Mouse (Mus musculus): ENCODE results near the gene Dennd2a. TPM values are rescaled to one million over a fixed set of nuclear protein-coding genes. Genes with fewer than 3 reads are reported as not detected.

Gene Dennd2a
- polyA plus RNA-seq, 1 experiment: 8.4 TPM

DNA sequence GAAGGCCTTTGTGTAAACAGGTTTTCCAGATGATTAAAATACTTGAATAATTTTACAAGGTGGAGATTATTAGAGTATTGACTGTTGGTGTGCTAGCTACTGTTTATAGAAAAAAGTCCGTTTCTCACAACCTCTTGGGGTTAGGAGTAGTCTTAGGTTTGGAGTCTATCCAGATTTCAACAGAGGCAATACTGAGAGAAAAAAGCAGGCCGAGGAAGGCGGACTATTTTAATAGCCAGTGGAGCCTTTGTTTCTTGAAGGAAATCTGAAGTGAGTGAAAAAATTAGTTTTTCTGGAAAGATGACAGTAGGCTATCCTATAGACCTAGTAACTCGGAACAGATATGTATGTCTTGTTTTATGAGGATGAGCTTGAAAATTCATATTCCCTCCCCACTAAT, 33.8 kb upstream of the Dennd2a start:
- TF ChIP-seq E2F4 (IDR thresholded peaks at IDR 0.05; ENCODE audit: insufficient read depth) (no peak), MAX (IDR thresholded peaks at IDR 0.05; ENCODE audit: low read depth) (no peak), TCF12 (IDR thresholded peaks at IDR 0.05; ENCODE audit: insufficient read depth, poor library complexity, severe bottlenecking) (no peak), USF1 (IDR thresholded peaks at IDR 0.05; ENCODE audit: low read depth) (no peak), TCF3 (IDR thresholded peaks at IDR 0.05; ENCODE audit: insufficient read length, low read depth) (no peak)
- peak overlapping the region; percentile 77 for H3ac ChIP-seq (ENCODE audit: control insufficient read depth, insufficient read length)
- peaks cover 18% of the 10 kb centered on the region for H3K79me2 ChIP-seq (ENCODE audit: control insufficient read depth, insufficient read depth)
- H3K4me3 ChIP-seq: peak overlapping the region; percentile 54
- peak overlapping the region; percentile 79 for H3K4me2 ChIP-seq (ENCODE audit: low read depth)
- H3K27me3 ChIP-seq (ENCODE audit: control insufficient read depth, insufficient read depth, insufficient read length): no peaks in the 10 kb centered on the region
- peaks cover under 1% of the 10 kb centered on the region for H3K36me3 ChIP-seq (ENCODE audit: control insufficient read depth, insufficient read depth)

DNA sequence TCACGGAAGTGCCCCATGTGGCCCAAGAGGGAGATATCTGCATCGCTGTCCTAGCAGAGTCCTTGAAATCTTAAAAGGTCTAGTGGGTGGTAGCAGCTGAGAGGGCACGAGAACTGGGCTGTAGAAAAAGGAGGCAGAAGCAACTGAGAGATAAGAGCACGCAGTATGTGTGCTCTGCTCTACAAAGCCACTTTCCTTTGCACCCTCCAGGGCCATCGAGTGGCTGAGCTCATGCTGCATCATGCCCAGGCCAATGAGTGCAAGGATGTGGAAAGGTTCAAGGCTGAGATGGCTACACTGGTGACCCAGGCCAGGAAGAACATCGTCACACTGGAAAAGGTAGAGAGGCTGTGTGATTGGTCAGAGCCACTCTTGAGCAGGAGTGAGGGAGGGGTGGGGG, 27.9 kb upstream of the Dennd2a start, which contains the start of gene Gm42420:
Gene Gm42420 (plus strand): TSS at position 237 of the 400 bp plus-strand sequence.
- H3K27me3 ChIP-seq (ENCODE audit: control insufficient read depth, insufficient read depth, insufficient read length): no peaks in the 10 kb centered on the region
- H3K79me2 ChIP-seq (ENCODE audit: control insufficient read depth, insufficient read depth): no peaks in the 10 kb centered on the region
- no peaks in the 10 kb centered on the region for H3K36me3 ChIP-seq (ENCODE audit: control insufficient read depth, insufficient read depth)
- no peak within 1 kb of the TSS for H3ac ChIP-seq (ENCODE audit: control insufficient read depth, insufficient read length)
- no peak for TF ChIP-seq POLR2A (IDR thresholded peaks at IDR 0.05; ENCODE audit: insufficient read length, low read depth)
- no peak for TF ChIP-seq E2F4 (IDR thresholded peaks at IDR 0.05; ENCODE audit: insufficient read depth)
- TF ChIP-seq MAX (IDR thresholded peaks at IDR 0.05; ENCODE audit: low read depth): no peak
- TF ChIP-seq REST (IDR thresholded peaks at IDR 0.05; ENCODE audit: insufficient read depth, insufficient read length): no peak
- no peak for TF ChIP-seq TCF3 (IDR thresholded peaks at IDR 0.05; ENCODE audit: insufficient read length, low read depth)
- TF ChIP-seq MYOD1 (IDR thresholded peaks at IDR 0.05; ENCODE audit: control insufficient read depth in 1 of 3, insufficient read length in 2 of 3, low read depth in 2 of 3): no peak
- no peak for TF ChIP-seq POLR2AphosphoS2 (IDR thresholded peaks at IDR 0.05; ENCODE audit: insufficient read length, low read depth)
- TF ChIP-seq USF1 (IDR thresholded peaks at IDR 0.05; ENCODE audit: low read depth): no peak
- no peak for TF ChIP-seq TCF12 (IDR thresholded peaks at IDR 0.05; ENCODE audit: insufficient read depth, poor library complexity, severe bottlenecking)
- no peak for TF ChIP-seq CEBPB (IDR thresholded peaks at IDR 0.05; ENCODE audit: insufficient read depth, poor library complexity, severe bottlenecking)
- no peak for TF ChIP-seq MYOG (IDR thresholded peaks at IDR 0.05; ENCODE audit: control insufficient read depth in 1 of 3, insufficient read depth in 1 of 3, insufficient read length in 2 of 3, low read depth in 2 of 3)
- TF ChIP-seq SRF (IDR thresholded peaks at IDR 0.05; ENCODE audit: control insufficient read depth, insufficient read length, low read depth): no peak
- no peak within 1 kb of the TSS for H3K4me3 ChIP-seq
- no peak within 1 kb of the TSS for H3K4me2 ChIP-seq (ENCODE audit: low read depth)

DNA sequence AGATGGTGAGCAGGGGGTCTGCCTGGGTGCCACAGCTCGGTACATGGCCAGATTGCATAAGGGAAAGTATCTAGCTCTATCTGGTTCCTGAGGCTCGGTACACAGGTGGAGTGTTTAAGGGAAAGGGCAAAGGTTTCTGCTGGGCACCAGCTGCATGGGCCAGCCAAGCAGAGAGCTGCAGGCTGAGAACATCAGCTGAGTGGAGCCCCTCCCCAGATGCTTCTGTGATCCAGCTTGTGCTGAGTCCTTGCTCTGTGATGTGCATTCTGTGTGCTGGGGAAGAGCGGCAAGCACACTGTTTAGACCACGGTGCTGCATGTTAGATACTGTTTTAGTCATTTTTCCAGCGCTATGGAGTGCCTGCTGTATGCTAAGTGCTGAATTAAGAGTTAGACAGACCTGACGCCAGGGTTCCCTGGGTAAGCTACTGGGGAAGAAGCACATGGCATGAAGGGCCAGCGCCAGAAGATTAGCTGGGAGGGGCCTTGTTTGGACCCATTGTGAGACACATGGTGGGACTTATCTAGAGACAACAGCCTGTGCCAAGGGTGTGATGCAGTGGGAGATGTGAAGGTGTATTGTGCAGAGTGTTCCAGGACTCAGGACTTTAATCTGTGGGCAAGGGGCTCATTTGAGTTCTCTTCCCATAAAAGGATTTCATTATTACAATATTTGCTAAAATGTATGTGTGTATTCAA, 23.6 kb upstream of the Dennd2a start:
- H3K4me3 ChIP-seq: no peak overlapping the region
- no peak overlapping the region for H3ac ChIP-seq (ENCODE audit: control insufficient read depth, insufficient read length)
- no peak overlapping the region for H3K4me2 ChIP-seq (ENCODE audit: low read depth)
- no peaks in the 10 kb centered on the region for H3K36me3 ChIP-seq (ENCODE audit: control insufficient read depth, insufficient read depth)
- TF ChIP-seq E2F4 (IDR thresholded peaks at IDR 0.05; ENCODE audit: insufficient read depth): no peak
- no peak for TF ChIP-seq CEBPB (IDR thresholded peaks at IDR 0.05; ENCODE audit: insufficient read depth, poor library complexity, severe bottlenecking)
- no peak for TF ChIP-seq MYOG (IDR thresholded peaks at IDR 0.05; ENCODE audit: control insufficient read depth in 1 of 3, insufficient read depth in 1 of 3, insufficient read length in 2 of 3, low read depth in 2 of 3)
- no peak for TF ChIP-seq POLR2AphosphoS2 (IDR thresholded peaks at IDR 0.05; ENCODE audit: insufficient read length, low read depth)
- TF ChIP-seq REST (IDR thresholded peaks at IDR 0.05; ENCODE audit: insufficient read depth, insufficient read length): no peak
- TF ChIP-seq TCF12 (IDR thresholded peaks at IDR 0.05; ENCODE audit: insufficient read depth, poor library complexity, severe bottlenecking): no peak
- TF ChIP-seq SRF (IDR thresholded peaks at IDR 0.05; ENCODE audit: control insufficient read depth, insufficient read length, low read depth): no peak
- TF ChIP-seq MAX (IDR thresholded peaks at IDR 0.05; ENCODE audit: low read depth): no peak
- no peak for TF ChIP-seq MYOD1 (IDR thresholded peaks at IDR 0.05; ENCODE audit: control insufficient read depth in 1 of 3, insufficient read length in 2 of 3, low read depth in 2 of 3)
- TF ChIP-seq TCF3 (IDR thresholded peaks at IDR 0.05; ENCODE audit: insufficient read length, low read depth): no peak
- H3K79me2 ChIP-seq (ENCODE audit: control insufficient read depth, insufficient read depth): no peaks in the 10 kb centered on the region
- H3K27me3 ChIP-seq (ENCODE audit: control insufficient read depth, insufficient read depth, insufficient read length): no peaks in the 10 kb centered on the region

DNA sequence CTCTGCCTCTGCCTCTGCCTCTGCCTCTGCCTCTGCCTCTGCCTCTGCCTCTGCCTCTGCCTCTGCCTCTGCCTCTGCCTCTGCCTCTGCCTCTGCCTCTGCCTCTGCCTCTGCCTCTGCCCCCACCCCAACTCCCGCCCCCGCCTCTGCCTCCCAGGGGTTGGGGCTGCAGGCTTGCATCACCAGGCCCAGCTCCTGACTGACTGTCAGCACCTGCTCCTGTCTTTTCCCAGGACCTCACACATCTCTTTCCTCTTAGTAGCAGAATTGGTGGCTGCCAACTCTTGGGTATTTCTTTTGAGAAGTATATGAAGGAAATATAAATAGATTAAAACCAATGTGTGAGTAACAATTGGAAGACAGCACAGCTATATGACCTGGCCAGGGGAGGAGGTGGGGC, 22.9 kb upstream of the Dennd2a start:
- H3K4me3 ChIP-seq: no peak overlapping the region
- H3K79me2 ChIP-seq (ENCODE audit: control insufficient read depth, insufficient read depth): no peaks in the 10 kb centered on the region
- no peak for TF ChIP-seq MYOG (IDR thresholded peaks at IDR 0.05; ENCODE audit: control insufficient read depth in 1 of 3, insufficient read depth in 1 of 3, insufficient read length in 2 of 3, low read depth in 2 of 3)
- TF ChIP-seq MYOD1 (IDR thresholded peaks at IDR 0.05; ENCODE audit: control insufficient read depth in 1 of 3, insufficient read length in 2 of 3, low read depth in 2 of 3): peak in 2 of 3 experiments; percentile 72 to 78
- H3K36me3 ChIP-seq (ENCODE audit: control insufficient read depth, insufficient read depth): no peaks in the 10 kb centered on the region
- H3K4me2 ChIP-seq (ENCODE audit: low read depth): no peak overlapping the region
- no peaks in the 10 kb centered on the region for H3K27me3 ChIP-seq (ENCODE audit: control insufficient read depth, insufficient read depth, insufficient read length)
- no peak overlapping the region for H3ac ChIP-seq (ENCODE audit: control insufficient read depth, insufficient read length)

DNA sequence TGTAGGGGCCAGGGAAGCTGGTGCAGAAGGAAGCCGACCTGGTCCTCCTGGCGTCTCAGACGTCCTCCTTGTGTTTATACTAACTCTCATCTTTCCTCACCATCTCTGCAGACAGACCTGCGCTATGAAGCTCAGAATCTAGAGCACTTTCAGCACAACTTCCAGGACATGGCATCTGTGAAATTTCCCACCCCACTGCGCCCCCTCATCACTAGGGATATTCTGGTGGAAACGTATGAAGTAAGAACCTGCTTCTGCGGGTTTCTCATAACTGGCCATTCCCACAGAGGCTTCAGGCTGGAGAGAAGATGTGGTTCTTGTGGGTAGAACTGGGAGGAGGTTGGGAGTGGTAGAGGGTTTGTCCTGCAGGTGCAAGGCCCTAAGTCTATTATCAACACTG, 21.9 kb upstream of the Dennd2a start:
- no peaks in the 10 kb centered on the region for H3K36me3 ChIP-seq (ENCODE audit: control insufficient read depth, insufficient read depth)

More for the DNA sequence above, 21.9 kb upstream of the Dennd2a start:
- Histone ChIP-seq H3K27me3 (ENCODE audit: control insufficient read depth, insufficient read depth, insufficient read length) (no peaks in the 10 kb centered on the region), H3K4me3 (no peak overlapping the region), H3ac (ENCODE audit: control insufficient read depth, insufficient read length) (no peak overlapping the region), H3K79me2 (ENCODE audit: control insufficient read depth, insufficient read depth) (no peaks in the 10 kb centered on the region), H3K4me2 (ENCODE audit: low read depth) (no peak overlapping the region)
- TF ChIP-seq USF1 (IDR thresholded peaks at IDR 0.05; ENCODE audit: low read depth) (no peak), POLR2AphosphoS2 (IDR thresholded peaks at IDR 0.05; ENCODE audit: insufficient read length, low read depth) (no peak), POLR2A (IDR thresholded peaks at IDR 0.05; ENCODE audit: insufficient read length, low read depth) (no peak), REST (IDR thresholded peaks at IDR 0.05; ENCODE audit: insufficient read depth, insufficient read length) (no peak), TCF3 (IDR thresholded peaks at IDR 0.05; ENCODE audit: insufficient read length, low read depth) (no peak), MYOD1 (IDR thresholded peaks at IDR 0.05; ENCODE audit: control insufficient read depth in 1 of 3, insufficient read length in 2 of 3, low read depth in 2 of 3) (no peak), MAX (IDR thresholded peaks at IDR 0.05; ENCODE audit: low read depth) (no peak)
